Mouse (Mus musculus): Measurements from ENCODE around the gene Usp11.
"Not testable (repeated sequence)": the region's sequence is repeated elsewhere in the genome, so short reads cannot be mapped to it uniquely, and the experiment has no call there.

Usp11 gene

GRCm38 (mm10) chrX:20703741-20704290, at the start of gene Usp11:
Gene Usp11 (plus strand): TSS chrX:20703906.
- no peak for DNase-seq (ENCODE audit: extremely low spot score, low read depth, low spot score)

- DNase-seq (ENCODE audit: extremely low spot score, low read depth, low spot score) = no peak
Measured at GRCm38 (mm10) chrX:20657593-20657992, 46.1 kb upstream of the Usp11 start.

GRCm38 (mm10) chrX:20658026-20658652, 45.6 kb upstream of the Usp11 start, which contains the start of gene Uba1:
Gene Uba1 (plus strand): TSS chrX:20658326.
- DNase-seq (ENCODE audit: extremely low spot score, low read depth, low spot score) = peak; percentile 58

- DNase-seq (ENCODE audit: extremely low spot score, low read depth, low spot score) = no peak
Measured at GRCm38 (mm10) chrX:20658891-20659406, 44.8 kb upstream of the Usp11 start.

GRCm38 (mm10) chrX:20662317-20662715, 41.4 kb upstream of the Usp11 start:
- DNase-seq (ENCODE audit: extremely low spot score, low read depth, low spot score) = no peak

GRCm38 (mm10) chrX:20662716-20663443, 40.8 kb upstream of the Usp11 start:
- DNase-seq (ENCODE audit: extremely low spot score, low read depth, low spot score) = peak; percentile 44

GRCm38 (mm10) chrX:20663444-20663790, 40.3 kb upstream of the Usp11 start:
- DNase-seq (ENCODE audit: extremely low spot score, low read depth, low spot score) = no peak

GRCm38 (mm10) chrX:20687519-20688067, 16.1 kb upstream of the Usp11 start, which contains the start of gene Cdk16:
Gene Cdk16 (plus strand): TSS chrX:20687954.
- no peak for DNase-seq (ENCODE audit: extremely low spot score, low read depth, low spot score)

- no peak for DNase-seq (ENCODE audit: extremely low spot score, low read depth, low spot score)
Measured at GRCm38 (mm10) chrX:20688068-20688547, 15.6 kb upstream of the Usp11 start.

- DNase-seq (ENCODE audit: extremely low spot score, low read depth, low spot score) = no peak
Measured at GRCm38 (mm10) chrX:20688615-20689014, 15.1 kb upstream of the Usp11 start.

- no peak for DNase-seq (ENCODE audit: extremely low spot score, low read depth, low spot score)
Measured at GRCm38 (mm10) chrX:20691566-20691965, 12.1 kb upstream of the Usp11 start.

GRCm38 (mm10) chrX:20692616-20693015, 11.1 kb upstream of the Usp11 start:
- no peak for DNase-seq (ENCODE audit: extremely low spot score, low read depth, low spot score)

- no peak for DNase-seq (ENCODE audit: extremely low spot score, low read depth, low spot score)
Measured at GRCm38 (mm10) chrX:20695842-20696241, 7.9 kb upstream of the Usp11 start.

GRCm38 (mm10) chrX:20704295-20705082, 783 bp downstream of the Usp11 start:
- no peak for DNase-seq (ENCODE audit: extremely low spot score, low read depth, low spot score)

GRCm38 (mm10) chrX:20705083-20705402, 1.3 kb downstream of the Usp11 start:
- DNase-seq (ENCODE audit: extremely low spot score, low read depth, low spot score) = no peak

- no peak for DNase-seq (ENCODE audit: extremely low spot score, low read depth, low spot score)
Measured at GRCm38 (mm10) chrX:20728681-20729080, 25.0 kb downstream of the Usp11 start.

GRCm38 (mm10) chrX:20730048-20730447, 26.3 kb downstream of the Usp11 start:
- DNase-seq (ENCODE audit: extremely low spot score, low read depth, low spot score) = not testable (repeated sequence)

GRCm38 (mm10) chrX:20736479-20736878, 32.8 kb downstream of the Usp11 start:
- no peak for DNase-seq (ENCODE audit: extremely low spot score, low read depth, low spot score)

GRCm38 (mm10) chrX:20748829-20749228, 45.1 kb downstream of the Usp11 start:
- no peak for DNase-seq (ENCODE audit: extremely low spot score, low read depth, low spot score)

- DNase-seq (ENCODE audit: extremely low spot score, low read depth, low spot score) = no peak
Measured at GRCm38 (mm10) chrX:20761201-20761600, 57.5 kb downstream of the Usp11 start.
